In the genomic region with DNA sequence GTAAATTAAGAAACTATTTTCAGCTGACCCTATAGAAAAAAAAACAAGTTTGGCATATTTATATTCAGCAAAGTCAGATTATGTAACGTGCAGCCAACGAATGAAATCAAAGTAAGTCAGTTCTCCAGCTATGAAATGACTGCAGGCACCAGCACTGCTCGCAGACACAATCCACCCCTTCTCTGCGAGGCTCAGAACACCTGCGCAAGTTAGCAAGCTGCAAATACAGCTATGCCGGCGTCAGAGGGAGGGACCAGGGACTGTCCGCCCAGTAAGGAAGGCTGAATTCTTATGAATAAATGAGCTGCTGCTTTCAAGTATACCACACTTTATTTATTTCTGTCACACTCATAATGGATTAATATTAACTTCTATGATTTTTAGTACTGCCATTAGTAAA, we compare ENCODE assay signal across 14 mouse cellular contexts.
"Had no signal": no experiment of that assay in that cellular context is flagged by ENCODE, and none has a peak within 500 bp of the region (broad histone marks: within the 10 kb centered on the region; RNA-seq: fewer than 3 reads in every experiment).

No protein-coding gene starts in this region.

- H3K4me1 ChIP-seq: lung, embryonic 15.5 days; midbrain, embryonic 13.5 days; midbrain, embryonic 15.5 days; neural tube, embryonic 12.5 days had no signal

- H3K4me3 ChIP-seq: lung, embryonic 15.5 days; megakaryocyte, embryonic 14.5 days; midbrain, embryonic 13.5 days; midbrain, embryonic 15.5 days; neural tube, embryonic 12.5 days had no signal

- H3K27ac ChIP-seq: lung, embryonic 15.5 days; macrophage; midbrain, embryonic 13.5 days; midbrain, embryonic 15.5 days; neural tube, embryonic 12.5 days had no signal

- DNase-seq: liver, postnatal 0 days; lung, adult 2 months; lung, postnatal 14 days; lung, postnatal 36 days; right cerebral cortex, postnatal 25 days; thymus, adult 2 months; thymus, postnatal 25 days; thymus, postnatal 4 days had no signal
